Mouse (Mus musculus) T-helper 17 cell (primary cell): ENCODE data around the gene Carm1.
"Not testable (repeated sequence)": the region's sequence is repeated elsewhere in the genome, so short reads cannot be mapped to it uniquely, and the experiment has no call there.

Source experiments
- in situ Hi-C, 2 experiments: fragments of 300-600 bp; cut with MboI, MseI; formaldehyde crosslinking; loops; 1 replicate in 1 of 2; 2 replicates in 1 of 2; pipeline ENCODE4 v1.15.1; 2025; ENCODE audit warnings: high pct_unique_total_duplicates in 2 of 2

Gene Carm1

GRCm38 (mm10) chr9:21575253-21575652, 28.6 kb downstream of the Carm1 start:
- in situ Hi-C loops, result no loop called here

DNA sequence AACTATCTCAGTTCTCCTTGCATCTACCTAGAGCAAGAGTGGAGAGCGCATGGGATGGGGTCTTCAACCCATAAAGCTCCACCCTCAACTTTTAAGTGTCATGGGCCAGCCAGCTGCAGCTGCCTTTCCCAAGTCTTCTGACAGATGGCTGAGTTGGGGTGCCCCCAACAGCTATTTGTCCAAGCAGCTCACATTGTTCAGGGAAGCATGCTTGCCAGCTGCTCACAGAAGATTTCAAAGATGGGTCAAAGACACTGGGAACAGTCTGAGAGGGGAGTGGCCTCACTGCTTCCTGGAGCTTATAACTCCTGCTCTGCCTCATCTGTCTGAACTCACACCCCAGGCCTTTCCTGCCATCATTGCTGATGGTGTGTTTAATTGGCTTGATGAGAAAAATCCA, 29.6 kb downstream of the Carm1 start:
- in situ Hi-C loops, result no loop called here

GRCm38 (mm10) chr9:21578226-21578625, 31.5 kb downstream of the Carm1 start:
- in situ Hi-C loops, result no loop called here

- in situ Hi-C loops, result no loop called here
These were observed 38.7 kb downstream of the Carm1 start for GRCm38 (mm10) chr9:21585401-21585800.

DNA sequence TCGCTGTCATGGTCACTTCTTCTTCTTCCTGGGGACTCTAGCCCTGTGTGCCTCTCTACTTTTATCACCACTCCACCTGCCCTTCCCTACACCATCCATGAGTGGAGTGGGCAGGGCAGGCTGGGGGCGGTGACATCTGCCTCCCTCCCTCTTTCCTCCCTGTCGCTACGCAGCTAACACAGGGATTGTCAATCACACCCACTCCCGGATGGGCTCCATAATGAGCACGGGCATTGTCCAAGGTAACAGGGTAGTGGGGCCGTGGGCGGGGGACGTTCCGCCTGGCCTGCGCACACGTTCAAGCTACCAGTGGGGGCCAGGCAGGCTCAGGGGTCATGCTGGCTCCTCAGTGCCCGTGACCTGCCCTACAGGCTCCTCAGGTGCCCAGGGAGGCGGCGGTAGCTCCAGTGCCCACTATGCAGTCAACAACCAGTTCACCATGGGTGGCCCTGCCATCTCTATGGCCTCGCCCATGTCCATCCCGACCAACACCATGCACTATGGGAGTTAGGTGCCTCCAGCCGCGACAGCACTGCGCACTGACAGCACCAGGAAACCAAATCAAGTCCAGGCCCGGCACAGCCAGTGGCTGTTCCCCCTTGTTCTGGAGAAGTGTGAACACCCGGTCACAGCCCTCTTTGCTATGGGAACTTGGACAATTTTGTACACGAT, 41.1 kb downstream of the Carm1 start:
- in situ Hi-C loops, result no loop called here

DNA sequence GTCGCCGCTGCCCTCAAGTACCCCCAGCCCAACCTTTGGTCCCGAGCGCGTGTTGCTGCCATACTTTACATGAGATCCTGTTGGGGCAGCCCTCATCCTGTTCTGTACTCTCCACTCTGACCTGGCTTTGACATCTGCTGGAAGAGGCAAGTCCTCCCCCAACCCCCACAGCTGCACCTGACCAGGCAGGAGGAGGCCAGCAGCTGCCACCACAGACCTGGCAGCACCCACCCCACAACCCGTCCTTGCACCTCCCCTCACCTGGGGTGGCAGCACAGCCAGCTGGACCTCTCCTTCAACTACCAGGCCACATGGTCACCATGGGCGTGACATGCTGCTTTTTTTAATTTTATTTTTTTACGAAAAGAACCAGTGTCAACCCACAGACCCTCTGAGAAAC, 41.7 kb downstream of the Carm1 start:
- in situ Hi-C loops, result no loop called here

GRCm38 (mm10) chr9:21589538-21589937, 42.8 kb downstream of the Carm1 start:
- in situ Hi-C loops, result no loop called here

GRCm38 (mm10) chr9:21591127-21591830, 44.6 kb downstream of the Carm1 start:
- in situ Hi-C loops, result no loop called here

DNA sequence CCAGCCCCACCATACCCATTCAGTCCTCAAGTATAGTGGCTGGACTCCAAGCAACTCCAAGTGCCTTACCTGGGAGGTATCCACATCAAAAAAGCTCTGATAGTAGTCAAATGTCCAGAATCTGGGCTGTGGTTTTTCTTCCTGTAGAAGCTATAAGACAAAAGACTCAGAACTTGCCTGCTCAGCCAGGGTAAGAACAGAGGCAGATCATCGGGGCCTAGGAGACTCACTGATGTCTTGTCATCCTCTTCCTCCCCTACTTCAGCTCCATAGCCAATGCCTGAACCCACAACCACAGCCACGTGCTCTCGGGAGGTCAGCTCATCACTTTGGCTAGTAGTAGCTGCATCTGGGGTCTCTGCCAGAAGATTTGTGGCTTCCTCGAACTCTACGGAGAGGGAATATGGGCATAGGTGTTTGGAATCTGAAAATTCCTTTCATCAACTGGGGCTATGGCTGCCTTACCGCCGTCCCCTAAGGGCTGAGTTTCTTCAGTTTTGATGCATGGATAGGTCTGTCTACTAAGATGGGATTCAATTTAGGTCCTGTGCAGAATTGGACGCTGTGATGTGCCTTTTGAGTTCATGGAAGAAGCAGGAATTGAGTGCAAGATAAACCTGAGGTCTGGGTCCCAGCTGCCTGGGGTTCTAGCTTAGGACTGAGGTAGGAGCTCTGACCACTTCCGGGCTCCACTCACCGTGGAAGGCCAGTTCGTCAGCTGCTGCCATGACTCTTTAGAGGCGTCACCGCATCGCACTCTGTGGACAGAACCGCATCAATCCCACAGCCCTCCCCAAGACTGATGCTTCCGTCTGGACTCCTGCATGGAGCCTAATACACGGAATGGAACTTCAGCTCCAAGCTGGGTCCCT, 45.4 kb downstream of the Carm1 start:
- in situ Hi-C loops, result no loop called here

DNA sequence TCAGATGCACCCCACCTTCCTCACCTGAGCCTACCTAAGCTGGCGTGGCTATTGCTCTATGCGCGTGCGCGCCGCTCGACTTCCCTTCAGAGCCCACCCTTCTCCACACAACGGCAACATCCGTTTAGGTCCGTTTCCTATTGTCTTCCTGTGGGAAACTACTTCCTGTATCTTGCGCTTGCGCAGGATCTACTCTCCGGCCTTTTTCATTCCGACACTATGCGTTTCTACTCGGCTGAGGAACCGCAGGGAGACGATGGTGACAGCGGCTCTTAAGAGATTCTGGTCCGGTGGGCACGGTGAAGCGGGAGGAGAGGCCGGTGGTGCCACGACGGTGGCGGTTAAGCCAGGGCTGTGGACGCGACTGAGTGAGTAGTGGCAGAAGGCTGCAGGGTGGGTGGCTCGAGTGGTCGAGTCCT, 46.0 kb downstream of the Carm1 start, which contains the start of the genes Timm29 and Yipf2:
Gene Timm29 (plus strand): TSS at position 20 of the 419 bp plus-strand sequence.
Gene Yipf2 (minus strand): TSS at position 126 of the 419 bp plus-strand sequence.
- in situ Hi-C loops, result no loop called here

DNA sequence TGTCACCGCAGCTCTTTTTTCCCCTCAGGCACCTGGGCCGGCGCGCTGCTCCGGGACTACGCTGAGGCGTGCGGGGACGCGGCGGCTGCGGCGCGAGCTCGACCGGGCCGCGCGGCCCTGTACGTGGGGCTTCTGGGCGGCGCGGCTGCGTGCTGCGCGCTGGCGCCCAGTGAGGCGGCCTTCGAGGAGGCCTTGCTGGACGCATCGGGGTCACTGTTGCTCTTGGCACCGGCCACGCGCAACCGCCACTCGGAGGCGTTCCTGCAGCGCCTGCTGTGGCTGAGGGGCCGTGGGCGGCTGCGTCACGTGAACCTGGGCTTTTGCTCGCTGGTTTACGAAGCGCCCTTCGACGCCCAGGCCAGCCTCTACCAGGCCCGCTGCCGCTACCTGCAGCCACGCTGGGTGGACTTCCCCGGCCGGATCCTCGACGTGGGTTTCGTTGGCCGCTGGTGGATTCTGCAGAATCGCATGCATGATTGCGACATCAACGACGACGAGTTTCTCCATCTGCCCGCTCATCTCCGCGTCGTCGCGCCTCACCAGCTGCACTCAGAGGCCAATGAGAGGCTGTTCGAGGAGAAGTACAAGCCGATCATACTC, 46.5 kb downstream of the Carm1 start:
- in situ Hi-C loops, result no loop called here

- in situ Hi-C loops, result not testable (repeated sequence)
These were observed 47.7 kb downstream of the Carm1 start for GRCm38 (mm10) chr9:21594350-21594749.

GRCm38 (mm10) chr9:21594838-21595237, 48.1 kb downstream of the Carm1 start:
- in situ Hi-C loops, result no loop called here

- in situ Hi-C loops, result no loop called here
These were observed 51.5 kb downstream of the Carm1 start for GRCm38 (mm10) chr9:21598198-21598597.

GRCm38 (mm10) chr9:21600186-21600585, 53.5 kb downstream of the Carm1 start:
- in situ Hi-C loops, result loop anchor here in 1 of 2 experiments (25.0 kb wide), 1 partner anchor 1037 kb away; no protein-coding TSS in a partner anchor

DNA sequence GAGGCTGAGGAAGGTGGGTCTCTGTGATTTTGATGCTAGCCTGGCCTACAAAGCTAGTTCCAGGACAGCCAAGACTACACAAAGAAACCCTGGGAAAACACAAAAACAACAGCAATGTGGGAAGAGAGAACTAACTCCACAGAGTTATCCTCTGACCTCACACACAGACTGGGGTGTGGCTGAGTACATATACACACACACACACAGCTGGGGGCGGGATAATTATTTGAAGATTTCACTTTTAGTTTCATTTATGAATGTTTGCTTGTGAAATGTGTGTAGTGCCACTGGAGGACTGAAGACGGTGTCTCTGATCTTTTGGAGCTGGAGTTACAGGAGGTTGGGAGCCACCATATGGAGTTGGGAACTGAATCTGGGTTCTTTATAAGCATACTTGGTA, 54.4 kb downstream of the Carm1 start:
- in situ Hi-C loops, result loop anchor here in 1 of 2 experiments (25.0 kb wide), 1 partner anchor 1036 kb away; no protein-coding TSS in a partner anchor

DNA sequence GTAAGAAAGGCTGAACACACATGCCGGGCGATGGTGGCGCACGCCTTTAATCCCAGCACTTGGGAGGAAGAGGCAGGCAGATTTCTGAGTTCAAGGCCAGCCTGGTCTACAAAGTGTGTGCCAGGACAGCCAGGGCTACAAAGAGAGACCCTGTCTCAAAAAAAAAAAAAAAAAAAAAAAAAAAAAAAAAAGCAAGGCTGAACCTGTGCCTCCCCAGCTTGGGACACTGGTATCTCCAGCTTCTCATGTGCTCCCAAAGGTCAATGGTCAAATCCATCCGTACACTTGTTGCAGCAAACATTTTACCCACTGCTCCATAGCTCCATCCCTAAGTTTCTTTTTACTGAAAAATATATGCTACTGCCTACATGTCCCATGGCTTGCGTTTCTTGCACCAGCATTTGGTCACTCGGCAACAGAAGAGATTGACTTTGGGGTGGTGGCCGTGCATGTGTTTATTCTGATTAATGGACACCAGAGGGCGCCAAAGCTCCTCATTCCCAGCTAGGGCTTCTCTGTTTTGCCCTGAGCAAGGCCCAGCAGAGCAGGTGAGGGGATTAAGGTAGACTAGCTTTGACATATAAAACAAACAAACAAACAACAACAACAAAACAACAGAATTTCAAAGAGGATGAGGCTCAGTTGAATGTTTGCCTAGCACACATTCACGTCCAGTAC, 55.2 kb downstream of the Carm1 start:
- in situ Hi-C loops, result loop anchor here in 1 of 2 experiments (25.0 kb wide), 1 partner anchor 1035 kb away; no protein-coding TSS in a partner anchor

GRCm38 (mm10) chr9:21604119-21604518, 57.4 kb downstream of the Carm1 start:
- in situ Hi-C loops, result loop anchor here in 1 of 2 experiments (25.0 kb wide), 1 partner anchor 1033 kb away; no protein-coding TSS in a partner anchor

GRCm38 (mm10) chr9:21605865-21606264, 59.2 kb downstream of the Carm1 start:
- in situ Hi-C loops, result loop anchor here in 1 of 2 experiments (25.0 kb wide), 1 partner anchor 1031 kb away; no protein-coding TSS in a partner anchor

GRCm38 (mm10) chr9:21606648-21607047, 60.0 kb downstream of the Carm1 start:
- in situ Hi-C loops, result loop anchor here in 1 of 2 experiments (25.0 kb wide), 1 partner anchor 1031 kb away; no protein-coding TSS in a partner anchor
